Mouse (Mus musculus): ENCODE measurements around the gene Vmp1.

Vmp1 gene

GRCm38 (mm10) chr11:86584898-86585597 lies 98.6 kb downstream of the Vmp1 start:
- no peak for DNase-seq (ENCODE audit: low spot score in 2 of 2)

- no peak for DNase-seq (ENCODE audit: low spot score in 2 of 2)
Observed at GRCm38 (mm10) chr11:86583990-86584897, 99.4 kb downstream of the Vmp1 start.

GRCm38 (mm10) chr11:86583313-86583825 lies 100.3 kb downstream of the Vmp1 start:
- no peak for DNase-seq (ENCODE audit: low spot score in 2 of 2)

GRCm38 (mm10) chr11:86582543-86583260 lies 100.9 kb downstream of the Vmp1 start:
- DNase-seq (ENCODE audit: low spot score in 2 of 2), result no peak

GRCm38 (mm10) chr11:86581943-86582542 lies 101.6 kb downstream of the Vmp1 start:
- DNase-seq (ENCODE audit: low spot score in 2 of 2), result no peak

GRCm38 (mm10) chr11:86581250-86581753 lies 102.3 kb downstream of the Vmp1 start:
- no peak for DNase-seq (ENCODE audit: low spot score in 2 of 2)

GRCm38 (mm10) chr11:86580319-86581113 lies 103.1 kb downstream of the Vmp1 start:
- DNase-seq (ENCODE audit: low spot score in 2 of 2), result no peak

GRCm38 (mm10) chr11:86579731-86580318 lies 103.8 kb downstream of the Vmp1 start:
- no peak for DNase-seq (ENCODE audit: low spot score in 2 of 2)

- no peak for DNase-seq (ENCODE audit: low spot score in 2 of 2)
Observed at GRCm38 (mm10) chr11:86578809-86579730, 104.6 kb downstream of the Vmp1 start.

- no peak for DNase-seq (ENCODE audit: low spot score in 2 of 2)
Observed at GRCm38 (mm10) chr11:86578106-86578808, 105.4 kb downstream of the Vmp1 start.

- no peak for DNase-seq (ENCODE audit: low spot score in 2 of 2)
Observed at GRCm38 (mm10) chr11:86577231-86577630, 106.4 kb downstream of the Vmp1 start.

- DNase-seq (ENCODE audit: low spot score in 2 of 2), result no peak
Observed at GRCm38 (mm10) chr11:86575632-86576378, 107.8 kb downstream of the Vmp1 start.

- DNase-seq (ENCODE audit: low spot score in 2 of 2), result no peak
Observed at GRCm38 (mm10) chr11:86574408-86574807, 109.2 kb downstream of the Vmp1 start.

- no peak for DNase-seq (ENCODE audit: low spot score in 2 of 2)
Observed at GRCm38 (mm10) chr11:86573646-86574231, 109.9 kb downstream of the Vmp1 start.

GRCm38 (mm10) chr11:86572623-86573022 lies 111.0 kb downstream of the Vmp1 start:
- no peak for DNase-seq (ENCODE audit: low spot score in 2 of 2)

- DNase-seq (ENCODE audit: low spot score in 2 of 2), result no peak
Observed at GRCm38 (mm10) chr11:86571871-86572270, 111.8 kb downstream of the Vmp1 start.

Data from frontal cortex, postnatal 14 days (tissue).